Mouse (Mus musculus): Measurements from ENCODE around the gene Lexm. TPM values are rescaled to one million over a fixed set of nuclear protein-coding genes. Genes with fewer than 3 reads are reported as not detected.

Gene Lexm
- polyA plus RNA-seq (2017; shearing (Covaris generic)), result 1 to 10 TPM in 1 of 2 experiments, not detected in 1; 1.2 TPM

GRCm38 (mm10) chr4:106617056-106617455 lies at the start of gene Lexm:
Lexm (minus strand) TSS chr4:106617241.

GRCm38 (mm10) chr4:106650833-106651527 lies 33.9 kb upstream of the Lexm start, which contains the start of gene Pars2:
Pars2 (plus strand) TSS chr4:106651069.

GRCm38 (mm10) chr4:106622030-106622493 lies 5.0 kb upstream of the Lexm start, which contains the start of gene Ttc22:
Ttc22 (plus strand) TSS chr4:106622432.

GRCm38 (mm10) chr4:106560846-106561781 lies 55.9 kb downstream of the Lexm start, which contains the start of gene Dhcr24:
Dhcr24 (plus strand) TSS chr4:106561038.

Other genes starting within 250 kb of the Lexm start
- gene Pcsk9, start 152.9 kb downstream of the Lexm start, polyA plus RNA-seq (2017; shearing (Covaris generic)), result under 1 TPM; 0.06 to 0.18 TPM
- not detected for gene Bsnd, start 125.0 kb downstream of the Lexm start, polyA plus RNA-seq (2017; shearing (Covaris generic))
- gene Dhcr24, start 56.2 kb downstream of the Lexm start, polyA plus RNA-seq (2017; shearing (Covaris generic)), result 1 to 10 TPM; 1.8 to 2.7 TPM
- 1 to 10 TPM in 1 of 2 experiments, under 1 TPM in 1; 0.27 to 2.0 TPM for gene Ttc22, start 5.2 kb upstream of the Lexm start, polyA plus RNA-seq (2017; shearing (Covaris generic))
- gene Pars2, start 33.8 kb upstream of the Lexm start, polyA plus RNA-seq (2017; shearing (Covaris generic)), result 10 to 100 TPM; 11.8 to 13.5 TPM
- gene Ttc4, start 61.7 kb upstream of the Lexm start, polyA plus RNA-seq (2017; shearing (Covaris generic)), result 10 to 100 TPM; 66.8 to 75.7 TPM
- under 1 TPM; 0.06 to 0.42 TPM for gene Mroh7, start 113.7 kb upstream of the Lexm start, polyA plus RNA-seq (2017; shearing (Covaris generic))
- not detected for gene Fam151a, start 116.6 kb upstream of the Lexm start, polyA plus RNA-seq (2017; shearing (Covaris generic))
- gene Acot11, start 187.8 kb upstream of the Lexm start, polyA plus RNA-seq (2017; shearing (Covaris generic)), result 10 to 100 TPM in 1 of 2 experiments, 1 to 10 TPM in 1; 5.0 to 14.4 TPM

Data from inflammation-experienced regulatory T-cells (primary cell).